Mouse (Mus musculus) spleen, adult 2 months (tissue): ENCODE measurements around the gene Atp8a2.

Experiments used
- CTCF ChIP-seq: fragments of 200-500 bp; IDR thresholded peaks from 2 replicates; pipeline ENCODE4 v1.5.1; 2011; ENCODE audit warnings: mild to moderate bottlenecking, inconsistent platforms; ENCODE audit not compliant: insufficient read depth, insufficient read length, insufficient replicate concordance; ENCODE audit errors: extremely low read depth
- POLR2A ChIP-seq: fragments of 200-500 bp; IDR thresholded peaks from 2 replicates; pipeline ENCODE4 v1.6.1; 2011; ENCODE audit warnings: low read depth, low read length, inconsistent platforms

DNA sequence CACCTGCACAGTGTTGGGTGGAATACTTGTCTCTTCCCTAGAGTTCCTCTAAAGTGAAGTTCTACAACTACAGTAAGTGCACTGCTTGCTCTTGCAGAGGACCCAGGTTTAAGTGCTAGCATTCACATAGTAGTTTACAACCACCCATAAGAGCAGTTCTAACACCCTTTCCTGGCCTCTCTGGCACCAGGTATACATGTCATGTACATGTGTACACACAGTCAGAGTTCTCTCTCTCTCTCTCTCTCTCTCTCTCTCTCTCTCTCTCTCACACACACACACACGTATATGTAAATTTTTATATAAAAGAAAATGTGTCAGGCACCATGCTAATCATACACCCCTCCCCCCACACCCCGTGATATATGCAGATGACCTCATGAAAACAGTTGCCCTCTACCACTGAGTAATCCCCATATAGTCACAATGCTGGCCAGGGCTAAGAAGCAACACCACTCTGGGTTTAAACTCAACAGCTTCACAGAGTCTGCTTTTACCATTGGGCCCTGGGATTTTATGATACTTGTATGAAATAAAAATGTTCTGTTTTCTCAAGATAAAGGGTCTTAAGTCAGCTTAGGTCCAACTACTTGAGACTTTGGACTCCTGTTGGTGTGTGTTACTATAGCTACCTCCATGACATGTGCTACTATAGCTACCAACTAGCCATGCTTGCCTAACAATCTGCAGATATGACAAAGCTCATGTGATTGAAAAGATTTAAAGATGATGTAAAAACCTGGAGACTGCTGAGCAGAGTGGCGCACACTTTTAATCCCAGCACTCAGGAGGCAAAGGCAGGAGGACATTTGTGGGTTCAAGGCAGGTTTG lies 487.3 kb downstream of the Atp8a2 start:
- no peak for TF ChIP-seq CTCF
- TF ChIP-seq POLR2A: no peak
